Mouse (Mus musculus): ENCODE results near the gene Iqschfp. TPM values are rescaled to one million over a fixed set of nuclear protein-coding genes. Genes with fewer than 3 reads are reported as not detected.

The Iqschfp gene
- polyA plus RNA-seq, 1 experiment = 7.6 TPM

GRCm38 (mm10) chr3:67960133-67960532, 68.1 kb downstream of the Iqschfp start:
- TF ChIP-seq CTCF (IDR thresholded peaks at IDR 0.05; ENCODE audit: borderline replicate concordance, extremely low read depth, insufficient read depth, insufficient read length) = no peak
- TF ChIP-seq POLR2A (IDR thresholded peaks at IDR 0.05; ENCODE audit: borderline replicate concordance, extremely low read depth, insufficient read depth, insufficient read length, poor library complexity, severe bottlenecking) = no peak
- peak; percentile 87 for DNase-seq (ENCODE audit: low read depth)

DNA sequence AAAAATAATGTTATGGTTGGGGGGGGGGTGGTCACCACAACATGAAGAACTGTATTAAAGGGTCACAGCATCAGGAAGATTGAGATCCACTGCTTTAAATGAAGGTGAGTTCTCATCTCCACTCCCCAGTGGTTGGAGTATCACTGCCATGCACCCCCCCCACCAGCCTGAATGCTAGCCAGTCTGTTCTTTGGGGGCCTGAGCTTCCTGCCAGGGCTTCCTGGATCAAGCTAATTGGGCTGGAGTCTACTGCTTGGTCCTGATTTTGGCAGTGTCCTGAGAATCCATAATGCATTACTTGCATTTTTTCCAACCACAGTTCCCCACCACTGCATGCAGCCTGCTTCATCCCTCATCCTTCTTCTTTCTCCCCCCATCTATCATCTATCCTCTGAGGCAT, 68.7 kb downstream of the Iqschfp start:
- no peak for DNase-seq (ENCODE audit: low read depth)
- TF ChIP-seq POLR2A (IDR thresholded peaks at IDR 0.05; ENCODE audit: borderline replicate concordance, extremely low read depth, insufficient read depth, insufficient read length, poor library complexity, severe bottlenecking) (no peak), CTCF (IDR thresholded peaks at IDR 0.05; ENCODE audit: borderline replicate concordance, extremely low read depth, insufficient read depth, insufficient read length) (no peak)

GRCm38 (mm10) chr3:67961934-67962639, 70.1 kb downstream of the Iqschfp start:
- no peak for DNase-seq (ENCODE audit: low read depth)
- TF ChIP-seq POLR2A (IDR thresholded peaks at IDR 0.05; ENCODE audit: borderline replicate concordance, extremely low read depth, insufficient read depth, insufficient read length, poor library complexity, severe bottlenecking) (no peak), CTCF (IDR thresholded peaks at IDR 0.05; ENCODE audit: borderline replicate concordance, extremely low read depth, insufficient read depth, insufficient read length) (no peak)

GRCm38 (mm10) chr3:67974340-67974998, 82.4 kb downstream of the Iqschfp start:
- DNase-seq (ENCODE audit: low read depth) = no peak
- TF ChIP-seq CTCF (IDR thresholded peaks at IDR 0.05; ENCODE audit: borderline replicate concordance, extremely low read depth, insufficient read depth, insufficient read length) (no peak), POLR2A (IDR thresholded peaks at IDR 0.05; ENCODE audit: borderline replicate concordance, extremely low read depth, insufficient read depth, insufficient read length, poor library complexity, severe bottlenecking) (no peak)

DNA sequence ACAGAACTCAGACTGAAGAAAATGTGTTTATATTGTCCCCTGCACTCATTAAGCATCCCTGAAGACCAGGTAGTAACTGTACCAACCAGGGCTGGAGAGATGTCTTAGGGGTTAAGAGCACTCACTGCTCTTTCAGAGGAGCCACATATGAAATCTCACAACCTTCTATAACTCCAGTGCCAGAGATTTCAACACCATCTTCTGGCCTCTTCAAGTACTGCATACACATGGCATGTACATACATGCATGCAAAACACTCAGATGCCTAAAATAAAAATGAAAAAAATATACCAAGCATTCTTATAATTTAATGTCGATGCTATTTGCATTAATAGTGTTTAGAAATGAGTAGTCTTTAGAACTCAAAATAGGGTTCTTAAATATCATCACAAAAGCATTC, 88.0 kb downstream of the Iqschfp start:
- TF ChIP-seq CTCF (IDR thresholded peaks at IDR 0.05; ENCODE audit: borderline replicate concordance, extremely low read depth, insufficient read depth, insufficient read length) (no peak), POLR2A (IDR thresholded peaks at IDR 0.05; ENCODE audit: borderline replicate concordance, extremely low read depth, insufficient read depth, insufficient read length, poor library complexity, severe bottlenecking) (no peak)
- DNase-seq (ENCODE audit: low read depth) = no peak

DNA sequence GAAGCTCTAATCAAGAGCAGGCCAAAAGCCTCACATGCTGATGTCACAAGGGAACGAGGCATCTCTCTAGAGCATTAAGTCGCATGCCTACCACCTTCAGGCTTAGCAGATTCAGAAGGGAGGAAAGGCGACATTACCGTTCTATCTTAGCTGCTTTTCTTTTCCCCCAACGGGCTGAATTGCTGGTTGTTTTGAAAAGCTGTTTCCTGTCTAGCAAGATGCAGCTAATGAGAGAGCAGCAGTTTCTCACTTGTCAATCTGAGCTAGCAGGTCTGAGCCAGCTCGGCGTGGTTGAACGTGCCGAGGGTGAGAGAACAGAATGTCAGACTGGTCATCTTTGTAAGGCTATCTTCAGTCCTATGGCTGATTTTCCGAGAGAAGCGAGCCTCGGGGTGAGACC, 91.3 kb downstream of the Iqschfp start:
- peak; percentile 84 for DNase-seq (ENCODE audit: low read depth)
- TF ChIP-seq CTCF (IDR thresholded peaks at IDR 0.05; ENCODE audit: borderline replicate concordance, extremely low read depth, insufficient read depth, insufficient read length) = no peak
- TF ChIP-seq POLR2A (IDR thresholded peaks at IDR 0.05; ENCODE audit: borderline replicate concordance, extremely low read depth, insufficient read depth, insufficient read length, poor library complexity, severe bottlenecking) = no peak

DNA sequence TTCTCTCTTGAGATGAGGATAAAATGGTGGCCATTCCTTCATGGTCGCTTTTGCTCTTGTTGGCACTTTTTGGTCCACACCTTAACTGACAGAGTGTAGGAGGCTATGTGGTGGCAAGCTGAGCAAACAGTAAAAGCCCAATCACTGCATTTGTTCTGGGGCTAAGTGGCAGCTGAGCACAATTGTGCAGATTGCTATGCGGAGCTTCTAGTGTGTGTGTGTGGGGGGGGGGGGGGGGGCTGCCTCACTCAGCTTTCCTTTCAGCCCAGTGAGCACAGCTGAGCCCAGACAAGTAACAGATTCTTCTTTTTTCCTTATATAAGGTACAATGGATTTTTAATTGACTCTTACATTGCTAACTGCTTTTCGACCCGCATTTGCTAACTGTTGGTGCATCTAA, 110.4 kb downstream of the Iqschfp start:
- peak; percentile 56 for DNase-seq (ENCODE audit: low read depth)
- TF ChIP-seq CTCF (IDR thresholded peaks at IDR 0.05; ENCODE audit: borderline replicate concordance, extremely low read depth, insufficient read depth, insufficient read length) (no peak), POLR2A (IDR thresholded peaks at IDR 0.05; ENCODE audit: borderline replicate concordance, extremely low read depth, insufficient read depth, insufficient read length, poor library complexity, severe bottlenecking) (no peak)

- no peak for DNase-seq (ENCODE audit: low read depth)
- TF ChIP-seq CTCF (IDR thresholded peaks at IDR 0.05; ENCODE audit: borderline replicate concordance, extremely low read depth, insufficient read depth, insufficient read length) = no peak
- TF ChIP-seq POLR2A (IDR thresholded peaks at IDR 0.05; ENCODE audit: borderline replicate concordance, extremely low read depth, insufficient read depth, insufficient read length, poor library complexity, severe bottlenecking) = no peak
Measured at GRCm38 (mm10) chr3:68012342-68012741, 120.3 kb downstream of the Iqschfp start.

GRCm38 (mm10) chr3:68015786-68016185, 123.8 kb downstream of the Iqschfp start:
- TF ChIP-seq CTCF (IDR thresholded peaks at IDR 0.05; ENCODE audit: borderline replicate concordance, extremely low read depth, insufficient read depth, insufficient read length) (no peak), POLR2A (IDR thresholded peaks at IDR 0.05; ENCODE audit: borderline replicate concordance, extremely low read depth, insufficient read depth, insufficient read length, poor library complexity, severe bottlenecking) (no peak)
- DNase-seq (ENCODE audit: low read depth) = peak; percentile 76

GRCm38 (mm10) chr3:68019401-68019800, 127.4 kb downstream of the Iqschfp start:
- TF ChIP-seq POLR2A (IDR thresholded peaks at IDR 0.05; ENCODE audit: borderline replicate concordance, extremely low read depth, insufficient read depth, insufficient read length, poor library complexity, severe bottlenecking) = no peak
- no peak for TF ChIP-seq CTCF (IDR thresholded peaks at IDR 0.05; ENCODE audit: borderline replicate concordance, extremely low read depth, insufficient read depth, insufficient read length)
- DNase-seq (ENCODE audit: low read depth) = peak; percentile 60

DNA sequence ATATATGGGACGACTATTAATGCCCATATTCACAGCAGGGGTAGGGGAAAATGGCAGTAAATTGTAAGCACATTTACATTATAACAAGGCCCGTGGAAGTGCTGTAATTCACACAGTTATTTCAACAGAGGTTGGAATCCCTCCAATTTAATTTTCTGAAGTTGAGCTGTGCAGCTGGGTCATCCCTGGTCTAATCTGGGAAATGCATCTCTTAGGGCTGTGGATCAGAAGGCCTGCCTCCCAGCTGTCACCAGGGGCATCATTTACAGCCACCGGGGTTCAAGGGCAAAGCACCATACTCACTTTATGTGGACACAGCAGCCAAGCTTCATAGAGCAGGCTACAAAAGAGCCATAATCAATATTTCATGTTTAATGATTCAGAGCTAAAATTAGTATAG, 144.1 kb downstream of the Iqschfp start:
- peak; percentile 77 for DNase-seq (ENCODE audit: low read depth)
- no peak for TF ChIP-seq CTCF (IDR thresholded peaks at IDR 0.05; ENCODE audit: borderline replicate concordance, extremely low read depth, insufficient read depth, insufficient read length)
- TF ChIP-seq POLR2A (IDR thresholded peaks at IDR 0.05; ENCODE audit: borderline replicate concordance, extremely low read depth, insufficient read depth, insufficient read length, poor library complexity, severe bottlenecking) = no peak

DNA sequence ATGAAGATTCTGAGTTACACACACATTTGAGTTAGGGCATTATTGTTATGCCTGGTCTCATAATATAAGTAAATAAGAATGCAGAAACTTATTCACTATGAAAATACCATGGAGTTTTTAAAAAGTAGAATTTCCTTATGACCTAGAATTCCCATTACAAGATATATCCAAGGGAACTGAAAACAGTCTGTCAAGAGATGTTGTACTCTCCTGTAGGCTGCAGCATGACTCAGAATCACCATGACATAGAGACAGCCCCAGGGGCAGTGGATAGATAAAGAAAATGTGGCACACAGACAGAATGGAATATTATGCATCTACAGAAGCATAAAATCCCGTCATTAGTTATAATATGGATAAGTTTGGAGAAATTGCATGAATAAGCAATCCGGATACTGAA, 150.9 kb downstream of the Iqschfp start:
- TF ChIP-seq POLR2A (IDR thresholded peaks at IDR 0.05; ENCODE audit: borderline replicate concordance, extremely low read depth, insufficient read depth, insufficient read length, poor library complexity, severe bottlenecking) (no peak), CTCF (IDR thresholded peaks at IDR 0.05; ENCODE audit: borderline replicate concordance, extremely low read depth, insufficient read depth, insufficient read length) (no peak)
- no peak for DNase-seq (ENCODE audit: low read depth)

Data from brain, embryonic 14.5 days (tissue).